Mouse (Mus musculus) liver, embryonic 14.5 days (tissue): ENCODE measurements around the gene Lbhd2.

Experiments used
- CTCF ChIP-seq: IDR thresholded peaks from 2 replicates; pipeline ENCODE4 v1.5.1; 2016; ENCODE audit warnings: antibody characterized with exemption, low read depth, control low read depth
- EP300 ChIP-seq: IDR thresholded peaks from 2 replicates; pipeline ENCODE4 v1.6.1; 2016; ENCODE audit warnings: antibody characterized with exemption, low read depth

DNA sequence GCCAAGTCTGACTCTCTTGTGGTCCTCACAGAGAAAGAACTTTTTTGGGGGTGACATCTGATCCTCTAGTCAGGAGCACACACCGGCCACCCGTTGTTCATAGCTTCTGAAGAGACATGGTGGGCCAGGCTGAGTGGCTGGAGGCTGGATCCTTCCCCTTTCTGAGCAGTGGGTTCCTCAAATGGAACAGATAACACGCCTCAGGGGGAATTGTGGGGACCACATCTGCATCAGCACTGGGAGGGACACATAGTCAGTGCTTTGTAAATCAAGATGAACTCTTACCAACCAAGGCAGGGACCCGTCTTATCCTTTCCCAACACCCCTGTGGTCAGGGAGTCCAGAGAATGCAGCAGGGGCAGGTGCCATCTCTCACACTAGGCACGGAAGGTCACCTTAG lies 13.3 kb downstream of the Lbhd2 start:
- TF ChIP-seq CTCF (no peak), EP300 (no peak)
